Mouse (Mus musculus) liver, adult 2 months (tissue): Measurements from ENCODE around the gene Sun1. TPM values are rescaled to one million over a fixed set of nuclear protein-coding genes. Genes with fewer than 3 reads are reported as not detected.

Experiments used
- DNase-seq: peaks from one replicate; pipeline ENCODE4 v3.0.0-alpha.2; 2011; ENCODE audit warnings: low read depth, low spot score; ENCODE audit errors: extremely low read depth
- H3K27ac ChIP-seq: fragments of 200-500 bp; replicated peaks from 2 replicates; pipeline ENCODE4 v1.5.1; 2012; ENCODE audit warnings: low read depth, mild to moderate bottlenecking, control low read depth, inconsistent platforms, low read length; ENCODE audit not compliant: insufficient read depth
- H3K27me3 ChIP-seq: fragments of 200-500 bp; 2 replicates; pipeline ENCODE4 v1.6.1; 2012; ENCODE audit warnings: mild to moderate bottlenecking, moderate library complexity, low read length, inconsistent platforms; ENCODE audit not compliant: control insufficient read depth, insufficient read depth
- H3K36me3 ChIP-seq: fragments of 200-500 bp; 2 replicates; pipeline ENCODE4 v1.6.1; 2012; ENCODE audit warnings: low read length, inconsistent platforms; ENCODE audit not compliant: control insufficient read depth, insufficient read depth
- H3K4me1 ChIP-seq: fragments of 200-500 bp; 2 replicates; pipeline ENCODE4 v1.6.1; 2011; ENCODE audit warnings: low read length; ENCODE audit not compliant: control insufficient read depth, insufficient read depth
- H3K4me3 ChIP-seq: fragments of 200-500 bp; 2 replicates; pipeline ENCODE4 v1.5.1; 2011; ENCODE audit warnings: low read depth, mild to moderate bottlenecking, control low read depth, low read length, moderate library complexity; ENCODE audit not compliant: insufficient read depth
- H3K79me2 ChIP-seq: fragments of 200-500 bp; 2 replicates; pipeline ENCODE4 v1.6.1; 2012; ENCODE audit warnings: inconsistent platforms, mild to moderate bottlenecking, low read length, moderate library complexity; ENCODE audit not compliant: control insufficient read depth, insufficient read depth
- H3K9ac ChIP-seq: fragments of 200-500 bp; 2 replicates; pipeline ENCODE4 v1.6.1; 2012; ENCODE audit warnings: low read depth, mild to moderate bottlenecking, control low read depth, inconsistent platforms, low read length
- CTCF ChIP-seq: fragments of 200-500 bp; IDR thresholded peaks from 2 replicates; pipeline ENCODE4 v1.5.1; 2011; ENCODE audit warnings: low read depth, low read length, control low read depth
- POLR2A ChIP-seq: fragments of 200-500 bp; IDR thresholded peaks from 2 replicates; pipeline ENCODE4 v1.6.1; 2011; ENCODE audit warnings: low read length, control low read depth; ENCODE audit not compliant: insufficient read depth; ENCODE audit errors: extremely low read depth
- WGBS: fragments of 180-500 bp; shearing (Covaris S2); methylation state at CpG from one replicate; pipeline ENCODE4 v1.1.7; 2018; 5-methylcytosine and 5-hydroxymethylcytosine counted together
- polyA plus RNA-seq: library from polyadenylated mRNA; depleted of rRNA; stranded (reverse); fragments of >200 nt; gene quantifications from 2 replicates; pipeline ENCODE4 v1.2.3, GENCODE M21; 2012
- total RNA-seq: library from RNA; depleted of rRNA; stranded (reverse); fragments of >200 nt; gene quantifications from 2 replicates; pipeline ENCODE4 v1.2.3, GENCODE M21; 2014

Gene Sun1
- total and polyA plus RNA-seq, 2 experiments, result 8.8 to 15.6 TPM

GRCm38 (mm10) chr5:139285383-139286067 is 85.1 kb downstream of the Sun1 start:
- Histone ChIP-seq H3K4me3 (no peak overlapping the region), H3K36me3 (no peaks in the 10 kb centered on the region), H3K9ac (no peak overlapping the region), H3K27ac (no peak overlapping the region), H3K27me3 (no peaks in the 10 kb centered on the region), H3K4me1 (no peaks in the 10 kb centered on the region), H3K79me2 (no peaks in the 10 kb centered on the region)
- DNase-seq, result no peak
- 51% methylated on average over 8 of the region's 8 CpGs for WGBS
- TF ChIP-seq POLR2A, result no peak
- no peak for TF ChIP-seq CTCF

GRCm38 (mm10) chr5:139286142-139286941 is 85.9 kb downstream of the Sun1 start:
- H3K4me3 ChIP-seq, result no peak overlapping the region
- H3K79me2 ChIP-seq, result no peaks in the 10 kb centered on the region
- WGBS, result 68% methylated on average over 14 of the region's 14 CpGs
- no peaks in the 10 kb centered on the region for H3K4me1 ChIP-seq
- no peaks in the 10 kb centered on the region for H3K27me3 ChIP-seq
- H3K36me3 ChIP-seq, result no peaks in the 10 kb centered on the region
- DNase-seq, result peak; percentile 16
- TF ChIP-seq POLR2A, result no peak
- TF ChIP-seq CTCF, result no peak
- peak overlapping the region; percentile 42 for H3K27ac ChIP-seq
- no peak overlapping the region for H3K9ac ChIP-seq

GRCm38 (mm10) chr5:139287099-139287498 is 86.7 kb downstream of the Sun1 start:
- peak overlapping the region; percentile 42 for H3K27ac ChIP-seq
- DNase-seq, result peak; percentile 19
- no peak overlapping the region for H3K9ac ChIP-seq

GRCm38 (mm10) chr5:139287787-139288186 is 87.3 kb downstream of the Sun1 start:
- H3K9ac ChIP-seq, result no peak overlapping the region
- no peak for DNase-seq
- no peak overlapping the region for H3K4me3 ChIP-seq
- TF ChIP-seq POLR2A (no peak), CTCF (no peak)
- H3K36me3 ChIP-seq, result no peaks in the 10 kb centered on the region
- no peak overlapping the region for H3K27ac ChIP-seq
- H3K27me3 ChIP-seq, result no peaks in the 10 kb centered on the region
- 87% methylated on average over 4 of the region's 4 CpGs for WGBS
- H3K79me2 ChIP-seq, result no peaks in the 10 kb centered on the region
- H3K4me1 ChIP-seq, result no peaks in the 10 kb centered on the region

More at GRCm38 (mm10) chr5:139287099-139287498, 86.7 kb downstream of the Sun1 start:
- Histone ChIP-seq H3K4me3 (no peak overlapping the region), H3K27me3 (no peaks in the 10 kb centered on the region), H3K79me2 (no peaks in the 10 kb centered on the region), H3K4me1 (no peaks in the 10 kb centered on the region), H3K36me3 (no peaks in the 10 kb centered on the region)
- WGBS, result 90% methylated on average over 5 of the region's 5 CpGs
- TF ChIP-seq CTCF (no peak), POLR2A (no peak)

- WGBS, result 74% methylated on average over 4 of the region's 4 CpGs
- no peak for DNase-seq
- no peaks in the 10 kb centered on the region for H3K36me3 ChIP-seq
- no peaks in the 10 kb centered on the region for H3K27me3 ChIP-seq
- no peak overlapping the region for H3K9ac ChIP-seq
- no peak for TF ChIP-seq POLR2A
- no peak for TF ChIP-seq CTCF
- no peak overlapping the region for H3K4me3 ChIP-seq
- H3K4me1 ChIP-seq, result no peaks in the 10 kb centered on the region
- no peaks in the 10 kb centered on the region for H3K79me2 ChIP-seq
- no peak overlapping the region for H3K27ac ChIP-seq
Measured at GRCm38 (mm10) chr5:139288591-139288990, 88.2 kb downstream of the Sun1 start.
